Comparison of ENCODE assay signal across 21 mouse cellular contexts in genomic region chr16:76097808-76098207, GRCm38 (mm10).
"Had no signal": no experiment of that assay in that cellular context is flagged by ENCODE, and none has a peak within 500 bp of the region (broad histone marks: within the 10 kb centered on the region; RNA-seq: fewer than 3 reads in every experiment).

No protein-coding gene starts in this region.

- H3K4me1 ChIP-seq: liver, embryonic 15.5 days; lung, embryonic 15.5 days; megakaryocyte, embryonic 14.5 days; midbrain, embryonic 13.5 days; midbrain, embryonic 15.5 days; neural tube, embryonic 15.5 days had no signal

- H3K27ac ChIP-seq: liver, embryonic 15.5 days; lung, embryonic 15.5 days; macrophage; midbrain, embryonic 13.5 days; midbrain, embryonic 15.5 days; neural tube, embryonic 13.5 days; neural tube, embryonic 15.5 days had no signal

- H3K27me3 ChIP-seq: liver, embryonic 15.5 days; lung, embryonic 15.5 days; megakaryocyte, embryonic 14.5 days; midbrain, embryonic 13.5 days; midbrain, embryonic 15.5 days; neural tube, embryonic 13.5 days; neural tube, embryonic 15.5 days had no signal

- H3K4me3 ChIP-seq: liver, embryonic 15.5 days; lung, embryonic 15.5 days; megakaryocyte, embryonic 14.5 days; midbrain, embryonic 13.5 days; midbrain, embryonic 15.5 days; myocyte; neural tube, embryonic 13.5 days; neural tube, embryonic 15.5 days had no signal

- H3K9me3 ChIP-seq: liver, embryonic 15.5 days; lung, embryonic 15.5 days; megakaryocyte, embryonic 14.5 days; midbrain, embryonic 13.5 days; midbrain, embryonic 15.5 days; neural tube, embryonic 13.5 days; neural tube, embryonic 15.5 days had no signal

- H3K9ac ChIP-seq: liver, embryonic 15.5 days; liver, postnatal 0 days; lung, embryonic 15.5 days; midbrain, embryonic 13.5 days; midbrain, embryonic 15.5 days; neural tube, embryonic 13.5 days; neural tube, embryonic 15.5 days had no signal

- H3K4me2 ChIP-seq: liver, embryonic 15.5 days; lung, embryonic 15.5 days; midbrain, embryonic 11.5 days; midbrain, embryonic 13.5 days; midbrain, embryonic 15.5 days; neural tube, embryonic 13.5 days; neural tube, embryonic 15.5 days had no signal

- H3K36me3 ChIP-seq: liver, embryonic 15.5 days; lung, embryonic 15.5 days; midbrain, embryonic 13.5 days; midbrain, embryonic 15.5 days; neural tube, embryonic 13.5 days; neural tube, embryonic 15.5 days had no signal

- DNase-seq: liver, postnatal 0 days; lung, postnatal 14 days; lung, postnatal 36 days; right cerebral cortex, adult 18-20 months; right cerebral cortex, postnatal 25 days; right cerebral cortex, postnatal 4 days; spleen, adult 18-20 months; thymus, adult 18-20 months; thymus, postnatal 14 days; thymus, postnatal 36 days had no signal

- ATAC-seq: liver, postnatal 0 days; lung, postnatal 0 days; midbrain, embryonic 13.5 days; midbrain, embryonic 15.5 days had no signal
